Mouse (Mus musculus): ENCODE results near the gene Ppm1h.

DNA sequence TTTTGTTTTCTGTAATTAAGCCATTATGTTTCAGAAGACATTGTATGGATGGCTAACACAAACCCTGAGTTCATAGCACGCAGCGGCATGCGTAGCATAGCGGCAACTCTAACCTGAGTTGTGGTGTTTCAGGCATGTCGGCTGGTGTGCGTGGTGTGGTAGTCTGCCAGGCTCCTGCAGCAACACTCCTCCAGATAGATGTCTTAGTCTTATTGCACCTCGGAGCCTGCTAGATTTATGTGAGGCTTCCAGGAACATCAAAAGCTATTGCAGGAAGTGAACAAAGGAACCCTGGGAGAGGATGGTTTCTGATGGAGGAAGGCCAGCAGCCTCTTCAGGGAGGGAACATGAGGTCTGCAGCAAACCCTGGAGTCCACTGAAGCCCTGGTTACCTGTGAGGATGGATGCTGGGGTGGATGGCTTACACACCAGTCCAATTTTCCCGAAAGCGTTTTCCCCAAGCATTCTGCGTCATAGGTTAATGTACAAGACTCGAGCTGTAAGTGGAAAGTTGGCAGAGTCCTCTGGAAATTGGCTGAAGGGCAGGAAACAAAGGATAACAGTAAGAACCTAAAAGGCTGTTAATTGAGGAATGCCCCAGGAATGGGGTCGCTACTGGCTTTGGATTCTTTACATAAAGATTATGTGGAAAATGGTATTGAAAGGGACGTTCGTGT is 239.2 kb downstream of the Ppm1h start:
- TF ChIP-seq POLR2A (IDR thresholded peaks at IDR 0.05; ENCODE audit: insufficient read length, low read depth) = no peak
- TF ChIP-seq TCF12 (IDR thresholded peaks at IDR 0.05; ENCODE audit: insufficient read depth, poor library complexity, severe bottlenecking) = no peak
- TF ChIP-seq E2F4 (IDR thresholded peaks at IDR 0.05; ENCODE audit: insufficient read depth) = no peak
- TF ChIP-seq MYOG (IDR thresholded peaks at IDR 0.05; ENCODE audit: control insufficient read depth in 1 of 3, insufficient read depth in 1 of 3, insufficient read length in 2 of 3, low read depth in 2 of 3) = no peak
- no peak for TF ChIP-seq USF1 (IDR thresholded peaks at IDR 0.05; ENCODE audit: low read depth)
- TF ChIP-seq MAX (IDR thresholded peaks at IDR 0.05; ENCODE audit: low read depth) = no peak
- TF ChIP-seq SRF (IDR thresholded peaks at IDR 0.05; ENCODE audit: control insufficient read depth, insufficient read length, low read depth) = no peak
- TF ChIP-seq CEBPB (IDR thresholded peaks at IDR 0.05; ENCODE audit: insufficient read depth, poor library complexity, severe bottlenecking) = no peak

All from myocyte (in vitro differentiated cells).